Mouse (Mus musculus): Measurements from ENCODE around the gene Msl1. TPM values are rescaled to one million over a fixed set of nuclear protein-coding genes. Genes with fewer than 3 reads are reported as not detected.

Msl1 gene
- polyA plus RNA-seq, 1 experiment from 2014 or later: 25.0 TPM

- 71% methylated on average over 19 of the region's 19 CpGs for WGBS
- peaks cover 4% of the 10 kb centered on the region; the same call in 1 of the 2 replicates for H3K4me1 ChIP-seq (ENCODE audit: control insufficient read depth, insufficient read depth, low read length)
- no peaks in the 10 kb centered on the region for H3K36me3 ChIP-seq (ENCODE audit: control insufficient read depth, insufficient read depth, low read length)
- no peak overlapping the region for H3K4me3 ChIP-seq (replicated peaks; ENCODE audit: low read depth, low read length)
- DNase-seq: no peak
- no peak overlapping the region for H3K27ac ChIP-seq (replicated peaks; ENCODE audit: low read depth, low read length)
- H3K27me3 ChIP-seq (ENCODE audit: control insufficient read depth, insufficient read depth, low read length): 0 out of 2 replicates have a peak, but pooled peaks cover 3% of the 10 kb centered on the region
- ATAC-seq (ENCODE audit: low FRiP score, low TSS enrichment): no peak
- H3K9ac ChIP-seq (replicated peaks; ENCODE audit: low read length): no peak overlapping the region
- no peaks in the 10 kb centered on the region for H3K9me3 ChIP-seq (ENCODE audit: control insufficient read depth, low read length)
- H3K4me2 ChIP-seq (ENCODE audit: low read length): no peak overlapping the region
Observed at GRCm38 (mm10) chr11:98846865-98847604, 51.7 kb downstream of the Msl1 start.

- DNase-seq (peak; percentile 36), ATAC-seq (ENCODE audit: low FRiP score, low TSS enrichment) (no peak)
- Histone ChIP-seq H3K27ac (replicated peaks; ENCODE audit: low read depth, low read length) (no peak overlapping the region), H3K4me1 (ENCODE audit: control insufficient read depth, insufficient read depth, low read length) (peaks cover 4% of the 10 kb centered on the region; the same call in 1 of the 2 replicates), H3K9ac (replicated peaks; ENCODE audit: low read length) (no peak overlapping the region), H3K27me3 (ENCODE audit: control insufficient read depth, insufficient read depth, low read length) (0 out of 2 replicates have a peak, but pooled peaks cover 3% of the 10 kb centered on the region), H3K9me3 (ENCODE audit: control insufficient read depth, low read length) (no peaks in the 10 kb centered on the region), H3K4me3 (replicated peaks; ENCODE audit: low read depth, low read length) (no peak overlapping the region), H3K36me3 (ENCODE audit: control insufficient read depth, insufficient read depth, low read length) (no peaks in the 10 kb centered on the region), H3K4me2 (ENCODE audit: low read length) (0 out of 2 replicates have a peak overlapping the region, but pooled peaks have one; percentile 12)
- 10% methylated on average over 19 of the region's 19 CpGs for WGBS
Observed at GRCm38 (mm10) chr11:98849196-98849894, 54.0 kb downstream of the Msl1 start.

- H3K27ac ChIP-seq (replicated peaks; ENCODE audit: low read depth, low read length): no peak overlapping the region
- no peak overlapping the region for H3K4me3 ChIP-seq (replicated peaks; ENCODE audit: low read depth, low read length)
- H3K9ac ChIP-seq (replicated peaks; ENCODE audit: low read length): no peak overlapping the region; the same call in 1 of the 2 replicates
- H3K4me2 ChIP-seq (ENCODE audit: low read length): peak overlapping the region; percentile 27
- 59% methylated on average over 26 of the region's 26 CpGs for WGBS
- H3K9me3 ChIP-seq (ENCODE audit: control insufficient read depth, low read length): no peaks in the 10 kb centered on the region
- H3K36me3 ChIP-seq (ENCODE audit: control insufficient read depth, insufficient read depth, low read length): no peaks in the 10 kb centered on the region
- H3K27me3 ChIP-seq (ENCODE audit: control insufficient read depth, insufficient read depth, low read length): 0 out of 2 replicates have a peak, but pooled peaks cover 3% of the 10 kb centered on the region
- ATAC-seq (ENCODE audit: low FRiP score, low TSS enrichment) (no peak), DNase-seq (peak; percentile 82)
- peaks cover 4% of the 10 kb centered on the region; the same call in 1 of the 2 replicates for H3K4me1 ChIP-seq (ENCODE audit: control insufficient read depth, insufficient read depth, low read length)
Observed at GRCm38 (mm10) chr11:98850100-98851093, 55.1 kb downstream of the Msl1 start.

GRCm38 (mm10) chr11:98854116-98854515 is 58.8 kb downstream of the Msl1 start:
- ATAC-seq (ENCODE audit: low FRiP score, low TSS enrichment) (no peak), DNase-seq (no peak)
- H3K4me3 ChIP-seq (replicated peaks; ENCODE audit: low read depth, low read length): no peak overlapping the region
- H3K4me1 ChIP-seq (ENCODE audit: control insufficient read depth, insufficient read depth, low read length): peaks cover 4% of the 10 kb centered on the region; the same call in 1 of the 2 replicates
- WGBS: 90% methylated on average over 8 of the region's 8 CpGs
- no peaks in the 10 kb centered on the region for H3K9me3 ChIP-seq (ENCODE audit: control insufficient read depth, low read length)
- 0 out of 2 replicates have a peak, but pooled peaks cover 2% of the 10 kb centered on the region for H3K27me3 ChIP-seq (ENCODE audit: control insufficient read depth, insufficient read depth, low read length)
- no peaks in the 10 kb centered on the region for H3K36me3 ChIP-seq (ENCODE audit: control insufficient read depth, insufficient read depth, low read length)
- no peak overlapping the region for H3K4me2 ChIP-seq (ENCODE audit: low read length)
- H3K27ac ChIP-seq (replicated peaks; ENCODE audit: low read depth, low read length): no peak overlapping the region
- H3K9ac ChIP-seq (replicated peaks; ENCODE audit: low read length): 0 out of 2 replicates have a peak overlapping the region, but pooled peaks have one; percentile 6

GRCm38 (mm10) chr11:98854659-98855058 is 59.3 kb downstream of the Msl1 start:
- Histone ChIP-seq H3K27ac (replicated peaks; ENCODE audit: low read depth, low read length) (no peak overlapping the region), H3K36me3 (ENCODE audit: control insufficient read depth, insufficient read depth, low read length) (no peaks in the 10 kb centered on the region), H3K9ac (replicated peaks; ENCODE audit: low read length) (no peak overlapping the region), H3K27me3 (ENCODE audit: control insufficient read depth, insufficient read depth, low read length) (no peaks in the 10 kb centered on the region), H3K9me3 (ENCODE audit: control insufficient read depth, low read length) (no peaks in the 10 kb centered on the region), H3K4me3 (replicated peaks; ENCODE audit: low read depth, low read length) (no peak overlapping the region), H3K4me1 (ENCODE audit: control insufficient read depth, insufficient read depth, low read length) (no peaks in the 10 kb centered on the region; the same call in 1 of the 2 replicates), H3K4me2 (ENCODE audit: low read length) (no peak overlapping the region)
- WGBS: 95% methylated on average over 2 of the region's 2 CpGs
- DNase-seq (no peak), ATAC-seq (ENCODE audit: low FRiP score, low TSS enrichment) (no peak)

Other genes with a start within 250 kb of the Msl1 start
- gene Ikzf3, start 249.5 kb upstream of the Msl1 start, polyA plus RNA-seq (2014; fragmentation: Nextera tagmentation; extraction: Ambion mirVana): 0.05 TPM in 1 of 2 replicates, not detected in the other
- gene Zpbp2, start 244.4 kb upstream of the Msl1 start, polyA plus RNA-seq (2014; fragmentation: Nextera tagmentation; extraction: Ambion mirVana): not detected in 2 replicates
- 17.1 and 53.4 TPM in 2 replicates for gene Ormdl3, start 208.1 kb upstream of the Msl1 start, polyA plus RNA-seq (2014; fragmentation: Nextera tagmentation; extraction: Ambion mirVana)
- gene Lrrc3c, start 197.2 kb upstream of the Msl1 start, polyA plus RNA-seq (2014; fragmentation: Nextera tagmentation; extraction: Ambion mirVana): not detected in 2 replicates
- gene Gm12355, start 169.9 kb upstream of the Msl1 start, polyA plus RNA-seq (2014; fragmentation: Nextera tagmentation; extraction: Ambion mirVana): 0.71 and 1.4 TPM in 2 replicates
- gene Gsdma3, start 169.2 kb upstream of the Msl1 start, polyA plus RNA-seq (2014; fragmentation: Nextera tagmentation; extraction: Ambion mirVana): not detected in 2 replicates
- not detected in 2 replicates for gene Gsdma2, start 148.8 kb upstream of the Msl1 start, polyA plus RNA-seq (2014; fragmentation: Nextera tagmentation; extraction: Ambion mirVana)
- not detected in 2 replicates for gene Gsdma, start 131.2 kb upstream of the Msl1 start, polyA plus RNA-seq (2014; fragmentation: Nextera tagmentation; extraction: Ambion mirVana)
- 135 and 164 TPM in 2 replicates for gene Psmd3, start 113.0 kb upstream of the Msl1 start, polyA plus RNA-seq (2014; fragmentation: Nextera tagmentation; extraction: Ambion mirVana)
- gene Csf3, start 94.3 kb upstream of the Msl1 start, polyA plus RNA-seq (2014; fragmentation: Nextera tagmentation; extraction: Ambion mirVana): not detected in 2 replicates
- gene Med24, start 66.1 kb upstream of the Msl1 start, polyA plus RNA-seq (2014; fragmentation: Nextera tagmentation; extraction: Ambion mirVana): 65.7 and 81.1 TPM in 2 replicates
- gene Thra, start 54.9 kb upstream of the Msl1 start, polyA plus RNA-seq (2014; fragmentation: Nextera tagmentation; extraction: Ambion mirVana): 175 and 194 TPM in 2 replicates
- 3.0 TPM in 2 replicates for gene Nr1d1, start 20.2 kb upstream of the Msl1 start, polyA plus RNA-seq (2014; fragmentation: Nextera tagmentation; extraction: Ambion mirVana)
- 46.6 and 57.3 TPM in 2 replicates for gene Casc3, start 9.4 kb downstream of the Msl1 start, polyA plus RNA-seq (2014; fragmentation: Nextera tagmentation; extraction: Ambion mirVana)
- 8.8 and 9.6 TPM in 2 replicates for gene Rapgefl1, start 41.3 kb downstream of the Msl1 start, polyA plus RNA-seq (2014; fragmentation: Nextera tagmentation; extraction: Ambion mirVana)
- gene Wipf2, start 68.1 kb downstream of the Msl1 start, polyA plus RNA-seq (2014; fragmentation: Nextera tagmentation; extraction: Ambion mirVana): 5.4 and 6.1 TPM in 2 replicates
- 2.5 and 5.6 TPM in 2 replicates for gene Cdc6, start 112.3 kb downstream of the Msl1 start, polyA plus RNA-seq (2014; fragmentation: Nextera tagmentation; extraction: Ambion mirVana)
- gene Rara, start 132.3 kb downstream of the Msl1 start, polyA plus RNA-seq (2014; fragmentation: Nextera tagmentation; extraction: Ambion mirVana): 8.8 and 11.0 TPM in 2 replicates
- 0.70 and 2.0 TPM in 2 replicates for gene Gjd3, start 187.5 kb downstream of the Msl1 start, polyA plus RNA-seq (2014; fragmentation: Nextera tagmentation; extraction: Ambion mirVana)
- 24.9 and 67.9 TPM in 2 replicates for gene Top2a, start 228.7 kb downstream of the Msl1 start, polyA plus RNA-seq (2014; fragmentation: Nextera tagmentation; extraction: Ambion mirVana)
- gene Igfbp4, start 245.7 kb downstream of the Msl1 start, polyA plus RNA-seq (2014; fragmentation: Nextera tagmentation; extraction: Ambion mirVana): 55.0 and 111 TPM in 2 replicates

Measured in midbrain, embryonic 14.5 days (tissue).